Mouse (Mus musculus) heart, embryonic 15.5 days (tissue): ENCODE measurements around the gene Cryba2. TPM values are rescaled to one million over a fixed set of nuclear protein-coding genes. Genes with fewer than 3 reads are reported as not detected.

Experiments
- ATAC-seq: fragments of 200-750 bp; cut with Nextera tagmentation; replicated peaks from 2 replicates; pipeline ENCODE4 v1.8.0; 2017; ENCODE audit warnings: low read depth, moderate TSS enrichment; ENCODE audit not compliant: insufficient number of reproducible peaks, insufficient read depth, low FRiP score
- H3K27ac ChIP-seq: fragments of 300-500 bp; sonication (generic); 2 replicates; pipeline ENCODE4 v1.5.1; 2015; ENCODE audit warnings: mild to moderate bottlenecking, inconsistent platforms
- H3K27me3 ChIP-seq: fragments of 300-500 bp; sonication (generic); 2 replicates; pipeline ENCODE4 v1.6.1; 2015; ENCODE audit warnings: inconsistent platforms
- H3K36me3 ChIP-seq: fragments of 300-500 bp; sonication (generic); 2 replicates; pipeline ENCODE4 v1.6.1; 2015; ENCODE audit warnings: mild to moderate bottlenecking, inconsistent platforms
- H3K4me1 ChIP-seq: fragments of 300-500 bp; sonication (generic); replicated peaks from 2 replicates; pipeline ENCODE4 v1.6.1; 2015; ENCODE audit warnings: inconsistent platforms
- H3K4me2 ChIP-seq: fragments of 300-500 bp; sonication (generic); 2 replicates; pipeline ENCODE4 v1.6.1; 2015; ENCODE audit warnings: inconsistent platforms, mild to moderate bottlenecking, moderate library complexity
- H3K4me3 ChIP-seq: fragments of 300-500 bp; sonication (generic); 2 replicates; pipeline ENCODE4 v1.5.1; 2015; ENCODE audit warnings: mild to moderate bottlenecking, inconsistent platforms
- H3K9ac ChIP-seq: fragments of 300-500 bp; sonication (generic); 2 replicates; pipeline ENCODE4 v1.6.1; 2015; ENCODE audit warnings: mild to moderate bottlenecking, inconsistent platforms
- H3K9me3 ChIP-seq: fragments of 300-500 bp; sonication (generic); replicated peaks from 2 replicates; pipeline ENCODE4 v1.6.1; 2016; ENCODE audit warnings: inconsistent platforms
- WGBS: fragments of 180-500 bp; shearing (Covaris S2); methylation state at CpG from one replicate; pipeline ENCODE4 v1.1.7; 2015; ENCODE audit warnings: mixed read lengths; 5-methylcytosine and 5-hydroxymethylcytosine counted together
- polyA plus RNA-seq: library from polyadenylated mRNA; unstranded; fragments of >200 nt; fragmentation: Nextera tagmentation; extraction: Ambion mirVana; gene quantifications from 2 replicates; pipeline ENCODE4 v1.2.1, GENCODE M21; 2015

Cryba2 gene
- polyA plus RNA-seq, 1 experiment from 2014 or later = not detected

- H3K9me3 ChIP-seq = no peaks in the 10 kb centered on the region
- peak overlapping the region; percentile 59 for H3K4me2 ChIP-seq
- 1% methylated on average over 66 of the region's 66 CpGs for WGBS
- peaks cover 19% of the 10 kb centered on the region for H3K4me1 ChIP-seq
- H3K9ac ChIP-seq = no peak overlapping the region
- H3K27me3 ChIP-seq = peaks cover 99% of the 10 kb centered on the region
- H3K4me3 ChIP-seq = peak overlapping the region; percentile 38
- ATAC-seq = 0 out of 2 replicates have a peak, but pooled peaks have one; percentile 20
- no peaks in the 10 kb centered on the region for H3K36me3 ChIP-seq
- no peak overlapping the region for H3K27ac ChIP-seq
These were observed 7.7 kb upstream of the Cryba2 start for GRCm38 (mm10) chr1:74900341-74901285.

- Histone ChIP-seq H3K27me3 (peaks cover 99% of the 10 kb centered on the region), H3K4me3 (no peak overlapping the region), H3K4me2 (no peak overlapping the region), H3K9ac (no peak overlapping the region), H3K4me1 (peaks cover 19% of the 10 kb centered on the region), H3K9me3 (no peaks in the 10 kb centered on the region), H3K36me3 (no peaks in the 10 kb centered on the region), H3K27ac (no peak overlapping the region)
- no peak for ATAC-seq
- 10% methylated on average over 8 of the region's 10 CpGs for WGBS
These were observed 5.9 kb upstream of the Cryba2 start for GRCm38 (mm10) chr1:74898656-74899431.

- Histone ChIP-seq H3K27me3 (peaks cover 99% of the 10 kb centered on the region), H3K4me2 (no peak overlapping the region), H3K4me3 (no peak overlapping the region), H3K9me3 (no peaks in the 10 kb centered on the region), H3K4me1 (peaks cover 24% of the 10 kb centered on the region), H3K36me3 (no peaks in the 10 kb centered on the region), H3K9ac (no peak overlapping the region), H3K27ac (no peak overlapping the region)
- 4% methylated on average over 7 of the region's 7 CpGs for WGBS
- no peak for ATAC-seq
These were observed 5.0 kb upstream of the Cryba2 start for GRCm38 (mm10) chr1:74897976-74898375.

GRCm38 (mm10) chr1:74894966-74895365 is 2.0 kb upstream of the Cryba2 start:
- Histone ChIP-seq H3K36me3 (no peaks in the 10 kb centered on the region), H3K27ac (no peak overlapping the region), H3K4me2 (no peak overlapping the region), H3K4me1 (peaks cover 21% of the 10 kb centered on the region), H3K9ac (no peak overlapping the region), H3K9me3 (no peaks in the 10 kb centered on the region), H3K27me3 (peaks cover 99% of the 10 kb centered on the region), H3K4me3 (no peak overlapping the region)
- no peak for ATAC-seq
- WGBS = 17% methylated on average over 4 of the region's 4 CpGs

- no peak for ATAC-seq
- WGBS = 3% methylated on average over 39 of the region's 39 CpGs
- Histone ChIP-seq H3K27me3 (peaks cover 95% of the 10 kb centered on the region), H3K4me1 (peaks cover 11% of the 10 kb centered on the region), H3K4me3 (peak overlapping the region; percentile 5; the same call in 1 of the 2 replicates), H3K36me3 (no peaks in the 10 kb centered on the region), H3K4me2 (peak overlapping the region; percentile 25; the same call in 1 of the 2 replicates), H3K9me3 (no peaks in the 10 kb centered on the region), H3K27ac (no peak overlapping the region), H3K9ac (no peak overlapping the region)
These were observed 401 bp downstream of the Cryba2 start for GRCm38 (mm10) chr1:74892351-74893133.

GRCm38 (mm10) chr1:74891513-74891912 is 1.4 kb downstream of the Cryba2 start:
- H3K4me2 ChIP-seq = no peak overlapping the region
- H3K27ac ChIP-seq = no peak overlapping the region
- H3K36me3 ChIP-seq = no peaks in the 10 kb centered on the region
- 2% methylated on average over 8 of the region's 8 CpGs for WGBS
- no peaks in the 10 kb centered on the region for H3K9me3 ChIP-seq
- no peak for ATAC-seq
- peaks cover 11% of the 10 kb centered on the region for H3K4me1 ChIP-seq
- H3K9ac ChIP-seq = no peak overlapping the region
- peaks cover 95% of the 10 kb centered on the region for H3K27me3 ChIP-seq
- no peak overlapping the region for H3K4me3 ChIP-seq

- Histone ChIP-seq H3K36me3 (no peaks in the 10 kb centered on the region), H3K9me3 (no peaks in the 10 kb centered on the region), H3K4me2 (peak within 1 kb of the TSS; percentile 64), H3K4me1 (peaks cover 35% of the 10 kb centered on the region), H3K27me3 (peaks cover 95% of the 10 kb centered on the region), H3K27ac (no peak within 1 kb of the TSS), H3K4me3 (peak within 1 kb of the TSS; percentile 45), H3K9ac (no peak within 1 kb of the TSS)
- no peak; the same call in 1 of the 2 replicates for ATAC-seq
- WGBS = under 1% methylated on average over 43 of the region's 43 CpGs
These were observed 7.4 kb downstream of the Cryba2 start, which contains the start of gene Fev for GRCm38 (mm10) chr1:74885369-74886042. Gene Fev (minus strand): TSS chr1:74885419.

- H3K27ac ChIP-seq = no peak overlapping the region
- peak overlapping the region; percentile 64 for H3K4me2 ChIP-seq
- ATAC-seq = no peak
- H3K9me3 ChIP-seq = no peaks in the 10 kb centered on the region
- no peaks in the 10 kb centered on the region for H3K36me3 ChIP-seq
- H3K9ac ChIP-seq = no peak overlapping the region
- H3K27me3 ChIP-seq = peaks cover 89% of the 10 kb centered on the region
- H3K4me1 ChIP-seq = peaks cover 35% of the 10 kb centered on the region
- H3K4me3 ChIP-seq = peak overlapping the region; percentile 45
- under 1% methylated on average over 57 of the region's 57 CpGs for WGBS
These were observed 8.5 kb downstream of the Cryba2 start for GRCm38 (mm10) chr1:74884196-74885141.

GRCm38 (mm10) chr1:74883441-74883840 is 9.5 kb downstream of the Cryba2 start:
- no peak for ATAC-seq
- no peak overlapping the region for H3K4me3 ChIP-seq
- H3K27me3 ChIP-seq = peaks cover 94% of the 10 kb centered on the region
- no peak overlapping the region for H3K9ac ChIP-seq
- no peak overlapping the region for H3K4me2 ChIP-seq
- H3K9me3 ChIP-seq = no peaks in the 10 kb centered on the region
- no peak overlapping the region for H3K27ac ChIP-seq
- H3K36me3 ChIP-seq = no peaks in the 10 kb centered on the region
- 17% methylated on average over 5 of the region's 5 CpGs for WGBS
- H3K4me1 ChIP-seq = peaks cover 35% of the 10 kb centered on the region

- WGBS = 8% methylated on average over 8 of the region's 8 CpGs
- H3K27me3 ChIP-seq = peaks cover 91% of the 10 kb centered on the region
- no peak overlapping the region for H3K27ac ChIP-seq
- peak overlapping the region; percentile 77 for H3K4me2 ChIP-seq
- H3K9me3 ChIP-seq = no peaks in the 10 kb centered on the region
- H3K9ac ChIP-seq = no peak overlapping the region
- H3K36me3 ChIP-seq = no peaks in the 10 kb centered on the region
- H3K4me1 ChIP-seq = peaks cover 35% of the 10 kb centered on the region
- peak overlapping the region; percentile 43 for H3K4me3 ChIP-seq
- no peak for ATAC-seq
These were observed 10.1 kb downstream of the Cryba2 start for GRCm38 (mm10) chr1:74882828-74883227.
